8 mouse cellular contexts compared by ENCODE assay signal in genomic region chr5:92504676-92505400, GRCm38 (mm10). TPM values are rescaled to one million over a fixed set of nuclear protein-coding genes. Genes with fewer than 3 reads are reported as not detected.
DNase-seq lines count a peak whose midpoint lies in the region; ATAC-seq lines count a peak whose summit lies in the region.

No protein-coding gene starts in this region.

- ATAC-seq in kidney, embryonic 15.5 days (replicated peaks; ENCODE audit: low FRiP score) = peak; percentile 88
- ATAC-seq in lung, embryonic 16.5 days (ENCODE audit: low read depth) = peak; percentile 82
- peak; percentile 1; the same call in 1 of the 2 replicates for ATAC-seq in neutrophil, adult 5-6 weeks (ENCODE audit: extremely low read depth, insufficient number of reproducible peaks, low FRiP score, poor library complexity, severe bottlenecking)

- DNase-seq in 3T3-L1 (ENCODE audit: low read depth, low spot score) = peak; percentile 53
- DNase-seq in CD4-positive, CD25-positive, alpha-beta regulatory T cell, adult 2 months (ENCODE audit: low read depth, low spot score) = peak; percentile 76
- DNase-seq in embryo, embryonic 10.5 days (ENCODE audit: low spot score) = peak; percentile 67
- peak; percentile 53 to 63 for DNase-seq in heart, adult 9 months (ENCODE audit: low spot score in 2 of 2)
- no peak for DNase-seq in ovary, adult 18-20 months (ENCODE audit: low spot score)

- H3K27ac ChIP-seq in kidney, embryonic 15.5 days = peak overlapping the region; percentile 96
- H3K27ac ChIP-seq in lung, embryonic 16.5 days (ENCODE audit: low read length) = peak overlapping the region; percentile 93

- peak overlapping the region; percentile 97 for H3K4me3 ChIP-seq in kidney, embryonic 15.5 days (replicated peaks)
- peak overlapping the region; percentile 64 for H3K4me3 ChIP-seq in lung, embryonic 16.5 days (ENCODE audit: low read length)

- H3K36me3 ChIP-seq in kidney, embryonic 15.5 days = no peaks in the 10 kb centered on the region
- H3K36me3 ChIP-seq in lung, embryonic 16.5 days (ENCODE audit: control insufficient read depth, insufficient read depth, low read length) = no peaks in the 10 kb centered on the region

- H3K4me2 ChIP-seq in kidney, embryonic 15.5 days = peak overlapping the region; percentile 84
- peak overlapping the region; percentile 62 for H3K4me2 ChIP-seq in lung, embryonic 16.5 days (ENCODE audit: low read depth, low read length)

- H3K27me3 ChIP-seq in kidney, embryonic 15.5 days = no peaks in the 10 kb centered on the region
- H3K27me3 ChIP-seq in lung, embryonic 16.5 days (ENCODE audit: control insufficient read depth, insufficient read depth, low read depth, low read length) = no peaks in the 10 kb centered on the region

- WGBS in kidney, embryonic 15.5 days = under 1% methylated on average over 35 of the region's 35 CpGs
- under 1% methylated on average over 35 of the region's 35 CpGs for WGBS in lung, embryonic 16.5 days

- peak overlapping the region; percentile 84 for H3K9ac ChIP-seq in kidney, embryonic 15.5 days
- peak overlapping the region; percentile 75 for H3K9ac ChIP-seq in lung, embryonic 16.5 days (ENCODE audit: low read length)

- H3K9me3 ChIP-seq in kidney, embryonic 15.5 days (replicated peaks) = no peaks in the 10 kb centered on the region
- H3K9me3 ChIP-seq in lung, embryonic 16.5 days (ENCODE audit: control insufficient read depth, low read length) = no peaks in the 10 kb centered on the region

- peaks cover 28% of the 10 kb centered on the region for H3K4me1 ChIP-seq in kidney, embryonic 15.5 days
- H3K4me1 ChIP-seq in lung, embryonic 16.5 days (replicated peaks; ENCODE audit: control insufficient read depth, insufficient read depth, low read length) = peaks cover 23% of the 10 kb centered on the region

RNA-seq across cellular contexts. Expression of gene Scarb2, which starts 1.8 kb away (rescaled TPM):
- polyA plus RNA-seq in kidney, embryonic 15.5 days (2015; fragmentation: Nextera tagmentation; extraction: Ambion mirVana) = 9.1 and 9.7 TPM in 2 replicates
- polyA plus RNA-seq in lung, embryonic 16.5 days (2015; fragmentation: Nextera tagmentation; extraction: Ambion mirVana) = 18.6 and 20.1 TPM in 2 replicates
- total RNA-seq in neutrophil, adult 5-6 weeks (2017) = 63.6 and 64.9 TPM in 2 replicates

RNA-seq across cellular contexts. Expression of gene Fam47e, which starts 50.0 kb away (rescaled TPM):
- not detected in 2 replicates for polyA plus RNA-seq in kidney, embryonic 15.5 days (2015; fragmentation: Nextera tagmentation; extraction: Ambion mirVana)
- 4.2 and 6.9 TPM in 2 replicates for polyA plus RNA-seq in lung, embryonic 16.5 days (2015; fragmentation: Nextera tagmentation; extraction: Ambion mirVana)
- total RNA-seq in neutrophil, adult 5-6 weeks (2017) = not detected in 2 replicates

Comparison
In these comparisons a context has a peak if more than half of its experiments do, and no peak if none do; other contexts are left out.
1. ATAC-seq: peak in every context shown above with its lines; median percentile 88 in kidney, embryonic 15.5 days; 82 in lung, embryonic 16.5 days; 1 in neutrophil, adult 5-6 weeks.